Mouse (Mus musculus) ovary, adult 2 months (tissue): ENCODE measurements around the gene Ascl2. TPM values are rescaled to one million over a fixed set of nuclear protein-coding genes. Genes with fewer than 3 reads are reported as not detected.

ENCODE experiments used
- polyA plus RNA-seq: library from polyadenylated mRNA; depleted of rRNA; stranded (reverse); fragments of >200 nt; gene quantifications from 2 replicates; pipeline ENCODE4 v1.2.3, GENCODE M21; 2012; rRNA removed

Ascl2 gene
- polyA plus RNA-seq, result 3.4 and 4.1 TPM in 2 replicates

GRCm38 (mm10) chr7:142968809-142969511, at the start of gene Ascl2:
Gene Ascl2 (minus strand): TSS chr7:142969264.

GRCm38 (mm10) chr7:143004727-143005343, 35.8 kb upstream of the Ascl2 start, which contains the start of gene Tspan32:
Gene Tspan32 (plus strand): TSS chr7:143005046.

GRCm38 (mm10) chr7:142931028-142931427, 38.0 kb downstream of the Ascl2 start, which contains the start of gene Th:
Gene Th (minus strand): TSS chr7:142931128.

Other genes starting within 250 kb of the Ascl2 start
- not detected in 2 replicates for gene Ins2, start 225.9 kb downstream of the Ascl2 start, polyA plus RNA-seq
- 1.7 and 3.4 TPM in 2 replicates for gene Th, start 38.1 kb downstream of the Ascl2 start, polyA plus RNA-seq
- 1.1 and 1.5 TPM in 2 replicates for gene Tspan32, start 35.8 kb upstream of the Ascl2 start, polyA plus RNA-seq
- 981 and 1,285 TPM in 2 replicates for gene Cd81, start 83.5 kb upstream of the Ascl2 start, polyA plus RNA-seq
- 135 and 153 TPM in 2 replicates for gene Tssc4, start 100.0 kb upstream of the Ascl2 start, polyA plus RNA-seq
- 0.98 and 1.1 TPM in 2 replicates for gene Trpm5, start 125.4 kb upstream of the Ascl2 start, polyA plus RNA-seq
- gene Kcnq1, start 137.1 kb upstream of the Ascl2 start, polyA plus RNA-seq, result 15.6 and 17.1 TPM in 2 replicates